Mouse (Mus musculus): ENCODE results near the gene Cept1. TPM values are rescaled to one million over a fixed set of nuclear protein-coding genes. Genes with fewer than 3 reads are reported as not detected.

The Cept1 gene
- polyA plus RNA-seq, 1 experiment from 2014 or later, result 57.4 TPM

- no peak for ATAC-seq (replicated peaks; ENCODE audit: insufficient number of reproducible peaks, low FRiP score, low TSS enrichment, low read depth)
- H3K4me2 ChIP-seq (ENCODE audit: low read depth, low read length), result no peak overlapping the region
Observed at GRCm38 (mm10) chr3:106548971-106549370, 1.4 kb upstream of the Cept1 start.

GRCm38 (mm10) chr3:106547924-106548539, 430 bp upstream of the Cept1 start:
- H3K27ac ChIP-seq (replicated peaks; ENCODE audit: low read depth, low read length), result peak overlapping the region; percentile 3; the same call in 1 of the 2 replicates
- under 1% methylated on average over 27 of the region's 27 CpGs for WGBS
- ATAC-seq (replicated peaks; ENCODE audit: insufficient number of reproducible peaks, low FRiP score, low TSS enrichment, low read depth) (peak; percentile 12; the same call in 1 of the 2 replicates), DNase-seq (ENCODE audit: low spot score) (peak; percentile 37)
- no peaks in the 10 kb centered on the region for H3K27me3 ChIP-seq (ENCODE audit: control insufficient read depth, insufficient read depth, low read length)
- peak overlapping the region; percentile 62 for H3K4me3 ChIP-seq (ENCODE audit: low read depth, low read length)
- no peaks in the 10 kb centered on the region for H3K4me1 ChIP-seq (ENCODE audit: control insufficient read depth, insufficient read depth, low read length)
- H3K9ac ChIP-seq (replicated peaks; ENCODE audit: low read length), result peak overlapping the region; percentile 83
- peak overlapping the region; percentile 46 for H3K4me2 ChIP-seq (ENCODE audit: low read depth, low read length)
- H3K9me3 ChIP-seq (replicated peaks; ENCODE audit: control insufficient read depth, low read length), result no peaks in the 10 kb centered on the region
- no peaks in the 10 kb centered on the region for H3K36me3 ChIP-seq (replicated peaks; ENCODE audit: control insufficient read depth, insufficient read depth, low read depth, low read length)

More at GRCm38 (mm10) chr3:106548971-106549370, 1.4 kb upstream of the Cept1 start:
- Histone ChIP-seq H3K4me1 (ENCODE audit: control insufficient read depth, insufficient read depth, low read length) (no peaks in the 10 kb centered on the region), H3K36me3 (replicated peaks; ENCODE audit: control insufficient read depth, insufficient read depth, low read depth, low read length) (no peaks in the 10 kb centered on the region), H3K27me3 (ENCODE audit: control insufficient read depth, insufficient read depth, low read length) (no peaks in the 10 kb centered on the region), H3K4me3 (ENCODE audit: low read depth, low read length) (no peak overlapping the region), H3K9me3 (replicated peaks; ENCODE audit: control insufficient read depth, low read length) (no peaks in the 10 kb centered on the region), H3K27ac (replicated peaks; ENCODE audit: low read depth, low read length) (no peak overlapping the region), H3K9ac (replicated peaks; ENCODE audit: low read length) (no peak overlapping the region)
- WGBS, result 42% methylated on average over 3 of the region's 3 CpGs
- DNase-seq (ENCODE audit: low spot score), result no peak

GRCm38 (mm10) chr3:106544721-106545316, 2.8 kb downstream of the Cept1 start:
- WGBS, result 85% methylated on average over 8 of the region's 8 CpGs

GRCm38 (mm10) chr3:106533277-106533676, 14.3 kb downstream of the Cept1 start:
- DNase-seq (ENCODE audit: low spot score) (no peak), ATAC-seq (replicated peaks; ENCODE audit: insufficient number of reproducible peaks, low FRiP score, low TSS enrichment, low read depth) (no peak)
- Histone ChIP-seq H3K4me3 (ENCODE audit: low read depth, low read length) (no peak overlapping the region), H3K4me1 (ENCODE audit: control insufficient read depth, insufficient read depth, low read length) (no peaks in the 10 kb centered on the region), H3K9ac (replicated peaks; ENCODE audit: low read length) (no peak overlapping the region), H3K27me3 (ENCODE audit: control insufficient read depth, insufficient read depth, low read length) (no peaks in the 10 kb centered on the region), H3K27ac (replicated peaks; ENCODE audit: low read depth, low read length) (no peak overlapping the region), H3K36me3 (replicated peaks; ENCODE audit: control insufficient read depth, insufficient read depth, low read depth, low read length) (no peaks in the 10 kb centered on the region), H3K9me3 (replicated peaks; ENCODE audit: control insufficient read depth, low read length) (no peaks in the 10 kb centered on the region), H3K4me2 (ENCODE audit: low read depth, low read length) (no peak overlapping the region)
- 90% methylated on average over 2 of the region's 2 CpGs for WGBS

More at GRCm38 (mm10) chr3:106544721-106545316, 2.8 kb downstream of the Cept1 start:
- Histone ChIP-seq H3K36me3 (replicated peaks; ENCODE audit: control insufficient read depth, insufficient read depth, low read depth, low read length) (no peaks in the 10 kb centered on the region), H3K27me3 (ENCODE audit: control insufficient read depth, insufficient read depth, low read length) (no peaks in the 10 kb centered on the region), H3K9ac (replicated peaks; ENCODE audit: low read length) (no peak overlapping the region), H3K9me3 (replicated peaks; ENCODE audit: control insufficient read depth, low read length) (no peaks in the 10 kb centered on the region), H3K4me1 (ENCODE audit: control insufficient read depth, insufficient read depth, low read length) (no peaks in the 10 kb centered on the region), H3K27ac (replicated peaks; ENCODE audit: low read depth, low read length) (no peak overlapping the region), H3K4me3 (ENCODE audit: low read depth, low read length) (no peak overlapping the region), H3K4me2 (ENCODE audit: low read depth, low read length) (no peak overlapping the region)
- ATAC-seq (replicated peaks; ENCODE audit: insufficient number of reproducible peaks, low FRiP score, low TSS enrichment, low read depth) (no peak), DNase-seq (ENCODE audit: low spot score) (no peak)

- Histone ChIP-seq H3K27me3 (ENCODE audit: control insufficient read depth, insufficient read depth, low read length) (no peaks in the 10 kb centered on the region), H3K4me3 (ENCODE audit: low read depth, low read length) (no peak overlapping the region), H3K27ac (replicated peaks; ENCODE audit: low read depth, low read length) (no peak overlapping the region), H3K9me3 (replicated peaks; ENCODE audit: control insufficient read depth, low read length) (no peaks in the 10 kb centered on the region), H3K4me2 (ENCODE audit: low read depth, low read length) (no peak overlapping the region), H3K4me1 (ENCODE audit: control insufficient read depth, insufficient read depth, low read length) (no peaks in the 10 kb centered on the region), H3K36me3 (replicated peaks; ENCODE audit: control insufficient read depth, insufficient read depth, low read depth, low read length) (no peaks in the 10 kb centered on the region), H3K9ac (replicated peaks; ENCODE audit: low read length) (no peak overlapping the region)
- ATAC-seq (replicated peaks; ENCODE audit: insufficient number of reproducible peaks, low FRiP score, low TSS enrichment, low read depth) (no peak), DNase-seq (ENCODE audit: low spot score) (no peak)
- WGBS, result 90% methylated on average over 2 of the region's 2 CpGs
Observed at GRCm38 (mm10) chr3:106528032-106528431, 19.6 kb downstream of the Cept1 start.

GRCm38 (mm10) chr3:106526411-106526810, 21.2 kb downstream of the Cept1 start:
- Histone ChIP-seq H3K4me3 (ENCODE audit: low read depth, low read length) (no peak overlapping the region), H3K9me3 (replicated peaks; ENCODE audit: control insufficient read depth, low read length) (no peaks in the 10 kb centered on the region), H3K36me3 (replicated peaks; ENCODE audit: control insufficient read depth, insufficient read depth, low read depth, low read length) (no peaks in the 10 kb centered on the region), H3K9ac (replicated peaks; ENCODE audit: low read length) (no peak overlapping the region), H3K27ac (replicated peaks; ENCODE audit: low read depth, low read length) (no peak overlapping the region), H3K4me2 (ENCODE audit: low read depth, low read length) (no peak overlapping the region), H3K4me1 (ENCODE audit: control insufficient read depth, insufficient read depth, low read length) (no peaks in the 10 kb centered on the region), H3K27me3 (ENCODE audit: control insufficient read depth, insufficient read depth, low read length) (no peaks in the 10 kb centered on the region)
- ATAC-seq (replicated peaks; ENCODE audit: insufficient number of reproducible peaks, low FRiP score, low TSS enrichment, low read depth) (no peak), DNase-seq (ENCODE audit: low spot score) (no peak)
- 81% methylated on average over 2 of the region's 2 CpGs for WGBS

- Histone ChIP-seq H3K4me2 (ENCODE audit: low read depth, low read length) (no peak overlapping the region), H3K27me3 (ENCODE audit: control insufficient read depth, insufficient read depth, low read length) (no peaks in the 10 kb centered on the region), H3K9ac (replicated peaks; ENCODE audit: low read length) (no peak overlapping the region), H3K4me1 (ENCODE audit: control insufficient read depth, insufficient read depth, low read length) (no peaks in the 10 kb centered on the region), H3K9me3 (replicated peaks; ENCODE audit: control insufficient read depth, low read length) (no peaks in the 10 kb centered on the region), H3K4me3 (ENCODE audit: low read depth, low read length) (no peak overlapping the region), H3K36me3 (replicated peaks; ENCODE audit: control insufficient read depth, insufficient read depth, low read depth, low read length) (no peaks in the 10 kb centered on the region), H3K27ac (replicated peaks; ENCODE audit: low read depth, low read length) (no peak overlapping the region)
- DNase-seq (ENCODE audit: low spot score), result no peak
- WGBS, result 97% methylated on average over 1 of the region's 1 CpGs
- ATAC-seq (replicated peaks; ENCODE audit: insufficient number of reproducible peaks, low FRiP score, low TSS enrichment, low read depth), result no peak
Observed at GRCm38 (mm10) chr3:106522730-106523129, 24.9 kb downstream of the Cept1 start.

GRCm38 (mm10) chr3:106515016-106515415, 32.6 kb downstream of the Cept1 start:
- H3K27me3 ChIP-seq (ENCODE audit: control insufficient read depth, insufficient read depth, low read length), result no peaks in the 10 kb centered on the region
- no peak for DNase-seq (ENCODE audit: low spot score)
- WGBS, result 91% methylated on average over 6 of the region's 6 CpGs

More at GRCm38 (mm10) chr3:106515016-106515415, 32.6 kb downstream of the Cept1 start:
- ATAC-seq (replicated peaks; ENCODE audit: insufficient number of reproducible peaks, low FRiP score, low TSS enrichment, low read depth), result no peak
- Histone ChIP-seq H3K36me3 (replicated peaks; ENCODE audit: control insufficient read depth, insufficient read depth, low read depth, low read length) (no peaks in the 10 kb centered on the region), H3K9ac (replicated peaks; ENCODE audit: low read length) (no peak overlapping the region), H3K4me3 (ENCODE audit: low read depth, low read length) (no peak overlapping the region), H3K9me3 (replicated peaks; ENCODE audit: control insufficient read depth, low read length) (no peaks in the 10 kb centered on the region), H3K27ac (replicated peaks; ENCODE audit: low read depth, low read length) (no peak overlapping the region), H3K4me1 (ENCODE audit: control insufficient read depth, insufficient read depth, low read length) (no peaks in the 10 kb centered on the region), H3K4me2 (ENCODE audit: low read depth, low read length) (no peak overlapping the region)
